Mouse (Mus musculus) mouse embryonic stem cell (cell line): ENCODE measurements around the gene Stk35.
"Not testable (repeated sequence)": the region's sequence is repeated elsewhere in the genome, so short reads cannot be mapped to it uniquely, and the experiment has no call there.

ENCODE experiments used
- in situ Hi-C, 2 experiments: fragments of 300-500 bp; cut with MboI; formaldehyde crosslinking; loops; 1 replicate in 1 of 2; 3 replicates in 1 of 2; pipeline ENCODE4 v1.14.3; 2019 to 2020; ENCODE audit warnings: low sequenced_read_pairs in 2 of 2, low pct_unique_long_range_greater_than_20kb in 1 of 2, mixed read lengths in 1 of 2; ENCODE audit not compliant: unreplicated experiment in 1 of 2

Stk35 gene

DNA sequence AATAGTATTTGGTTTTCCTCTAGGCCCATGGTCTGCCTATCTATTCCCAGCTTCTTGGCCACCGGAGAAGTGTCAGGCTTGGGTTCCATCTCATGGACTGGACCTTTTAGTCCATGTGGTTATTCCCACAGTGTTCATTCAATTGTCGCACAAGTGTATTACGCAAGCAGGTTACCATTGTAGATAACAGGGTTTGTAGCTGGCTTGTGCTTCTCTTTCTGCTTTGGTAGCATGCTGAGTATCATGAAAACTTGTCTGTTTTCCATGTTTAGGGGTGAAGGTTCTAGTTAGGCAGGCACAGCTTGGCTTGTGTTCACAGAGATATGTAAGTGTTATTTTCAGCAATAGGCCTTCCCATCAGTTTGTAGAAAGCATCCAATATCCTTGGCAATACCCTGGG lies 25.8 kb downstream of the Stk35 start:
- in situ Hi-C loops = no loop called here

DNA sequence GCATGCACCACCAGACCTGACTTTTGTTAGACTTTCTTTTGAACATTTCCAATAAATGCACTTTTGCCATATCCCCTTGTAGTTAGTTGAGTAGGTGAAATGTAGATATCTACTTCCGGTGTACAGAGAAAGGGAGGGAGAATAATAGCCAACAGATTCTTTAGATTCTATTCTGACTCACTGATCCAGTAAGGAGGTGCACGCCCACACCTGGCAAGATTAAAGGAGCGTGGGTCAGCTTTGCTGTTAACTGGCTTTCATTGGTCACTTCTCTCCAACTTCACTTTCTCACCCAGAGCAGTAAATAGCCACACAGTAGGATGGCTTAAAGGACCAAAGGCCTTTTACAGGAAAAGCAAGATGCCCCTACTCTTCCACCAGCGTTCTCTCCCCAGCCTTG lies 32.7 kb downstream of the Stk35 start:
- in situ Hi-C loops = no loop called here

- in situ Hi-C loops = no loop called here
These were observed 33.9 kb downstream of the Stk35 start for GRCm38 (mm10) chr2:129834221-129834620.

- in situ Hi-C loops = no loop called here
These were observed 34.6 kb downstream of the Stk35 start for GRCm38 (mm10) chr2:129834881-129835280.

GRCm38 (mm10) chr2:129836921-129837320 lies 36.6 kb downstream of the Stk35 start:
- in situ Hi-C loops = no loop called here

DNA sequence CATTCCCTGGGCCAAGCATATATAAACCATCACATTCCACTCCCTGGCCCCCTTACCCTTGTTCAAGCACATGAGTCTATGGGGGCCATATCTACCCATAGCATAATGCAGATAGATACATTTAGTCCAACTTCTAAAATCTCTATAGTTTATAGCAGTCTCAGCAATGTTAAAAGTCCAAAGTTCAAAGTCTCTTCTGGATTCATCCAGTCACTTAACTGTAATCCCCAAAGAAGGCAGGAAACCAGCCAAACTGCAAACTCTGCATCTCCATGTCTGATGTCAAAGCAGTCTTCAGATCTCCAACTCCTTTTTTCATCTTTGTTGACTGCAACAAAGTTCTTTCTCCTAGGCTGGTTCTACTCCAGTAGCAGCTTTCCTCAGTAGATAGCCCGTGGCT lies 38.0 kb downstream of the Stk35 start:
- in situ Hi-C loops = no loop called here

GRCm38 (mm10) chr2:129845826-129846225 lies 45.5 kb downstream of the Stk35 start:
- in situ Hi-C loops = no loop called here

GRCm38 (mm10) chr2:129846501-129846900 lies 46.2 kb downstream of the Stk35 start:
- in situ Hi-C loops = no loop called here

DNA sequence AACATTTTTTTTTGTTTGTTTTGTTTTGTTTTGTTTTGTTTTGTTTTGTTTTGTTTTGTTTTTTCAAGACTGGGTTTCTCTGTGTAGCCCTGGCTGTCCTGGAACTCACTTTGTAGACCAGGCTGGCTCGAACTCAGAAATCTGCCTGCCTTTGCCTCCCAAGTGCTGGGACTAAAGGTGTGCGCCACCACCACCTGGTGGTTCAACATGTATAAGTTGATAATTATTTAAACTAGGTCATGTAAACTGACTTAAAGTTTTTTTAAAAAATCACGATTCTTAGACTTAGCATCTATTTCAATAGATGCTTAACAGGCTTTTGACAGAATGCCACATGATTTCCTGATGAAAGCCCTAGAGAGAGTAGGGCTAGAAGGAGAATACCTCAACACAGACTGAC lies 48.8 kb downstream of the Stk35 start:
- in situ Hi-C loops = not testable (repeated sequence)

GRCm38 (mm10) chr2:129851512-129851911 lies 51.2 kb downstream of the Stk35 start:
- in situ Hi-C loops = loop anchor here in 1 of 2 experiments (25.0 kb wide), 1 partner anchor 364 kb away; no protein-coding TSS in a partner anchor

DNA sequence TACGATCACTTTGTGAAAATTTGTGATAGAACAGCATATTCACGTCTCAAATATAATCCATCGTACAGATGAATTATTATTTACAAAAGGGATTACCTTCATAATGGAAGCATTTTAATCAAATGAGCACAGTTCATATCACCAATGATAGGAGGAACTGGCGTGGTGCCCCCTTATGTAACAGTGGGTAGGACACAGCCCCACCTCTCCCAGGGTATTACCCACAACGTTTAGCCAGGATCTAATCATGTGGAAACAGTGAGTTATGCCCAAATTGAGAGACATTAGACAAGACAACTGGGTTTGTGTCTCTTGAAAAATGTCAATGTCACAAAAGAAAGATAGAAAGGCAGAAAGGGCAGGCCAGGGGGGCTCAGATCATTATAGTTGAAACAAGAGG lies 62.9 kb downstream of the Stk35 start:
- in situ Hi-C loops = loop anchor here in 1 of 2 experiments (25.0 kb wide), 1 partner anchor 376 kb away; no protein-coding TSS in a partner anchor

DNA sequence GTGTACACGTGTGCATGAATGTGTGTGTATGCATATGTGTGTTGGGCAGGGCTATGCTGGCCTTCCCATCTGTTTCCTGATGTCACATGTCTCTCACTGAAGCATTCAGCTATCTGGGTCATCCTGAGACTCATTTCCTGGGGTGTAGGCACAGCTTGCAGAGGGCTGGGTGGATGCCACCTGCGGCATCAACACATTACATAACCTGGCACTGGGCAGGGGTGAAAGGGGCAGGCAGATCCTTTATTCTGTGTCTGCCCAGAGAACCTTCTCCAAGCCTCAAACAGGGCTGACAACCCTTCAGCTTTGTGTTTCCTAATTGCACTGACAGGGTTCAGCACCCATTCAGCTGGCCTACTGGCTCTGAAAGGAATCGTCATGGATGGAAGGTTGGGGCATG lies 64.6 kb downstream of the Stk35 start:
- in situ Hi-C loops = loop anchor here in 1 of 2 experiments (25.0 kb wide), 1 partner anchor 378 kb away; no protein-coding TSS in a partner anchor

- in situ Hi-C loops = loop anchor here in 1 of 2 experiments (25.0 kb wide), 1 partner anchor 382 kb away; no protein-coding TSS in a partner anchor
These were observed 68.8 kb downstream of the Stk35 start for GRCm38 (mm10) chr2:129869151-129869550.

DNA sequence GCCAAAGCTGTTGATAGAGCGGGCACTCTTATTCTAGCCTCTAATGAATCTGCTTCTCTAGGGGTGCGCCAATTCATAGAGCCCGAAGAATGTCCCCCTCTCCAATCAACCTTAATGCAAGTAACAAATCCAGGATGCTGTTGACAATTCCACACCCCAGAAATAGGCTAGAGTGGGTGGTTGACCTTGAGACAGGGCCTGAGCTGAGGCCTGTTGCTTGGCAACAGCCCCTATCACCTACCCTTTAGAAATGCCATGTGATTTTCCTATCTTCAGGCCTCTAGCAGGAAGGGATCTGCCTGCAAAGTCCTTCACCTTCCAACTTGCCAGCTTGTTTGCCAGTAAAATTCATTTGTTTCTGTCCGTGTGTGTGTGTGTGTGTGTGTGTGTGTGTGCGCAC lies 70.9 kb downstream of the Stk35 start:
- in situ Hi-C loops = loop anchor here (10.0 to 25.0 kb wide), 2 partner anchors 196 to 384 kb away; no protein-coding TSS in a partner anchor

GRCm38 (mm10) chr2:129872071-129872470 lies 71.8 kb downstream of the Stk35 start:
- in situ Hi-C loops = loop anchor here (10.0 to 25.0 kb wide), 2 partner anchors 197 to 385 kb away; no protein-coding TSS in a partner anchor

GRCm38 (mm10) chr2:129873489-129873888 lies 73.2 kb downstream of the Stk35 start:
- in situ Hi-C loops = loop anchor here (10.0 to 25.0 kb wide), 2 partner anchors 199 to 386 kb away; no protein-coding TSS in a partner anchor

DNA sequence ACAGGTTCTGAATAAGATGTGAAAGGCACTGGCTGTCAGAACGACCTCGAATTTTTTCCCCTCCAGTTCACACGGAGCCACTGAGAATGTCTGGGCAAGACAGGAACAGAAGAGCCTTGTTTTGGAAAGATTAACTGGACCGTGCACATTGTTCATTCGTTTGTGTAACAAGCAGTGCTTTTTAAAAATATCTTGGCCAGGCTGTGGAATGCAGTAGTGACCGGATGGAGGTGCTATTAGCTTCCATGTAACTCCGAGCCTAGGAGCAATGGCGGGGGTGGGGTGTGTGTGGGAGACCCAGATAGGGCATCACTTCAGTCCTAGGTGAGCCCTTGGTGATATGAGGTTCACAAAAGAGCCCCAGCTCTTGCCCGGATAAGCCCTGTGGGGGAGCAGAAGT lies 73.8 kb downstream of the Stk35 start:
- in situ Hi-C loops = loop anchor here (10.0 to 25.0 kb wide), 2 partner anchors 199 to 387 kb away; no protein-coding TSS in a partner anchor

DNA sequence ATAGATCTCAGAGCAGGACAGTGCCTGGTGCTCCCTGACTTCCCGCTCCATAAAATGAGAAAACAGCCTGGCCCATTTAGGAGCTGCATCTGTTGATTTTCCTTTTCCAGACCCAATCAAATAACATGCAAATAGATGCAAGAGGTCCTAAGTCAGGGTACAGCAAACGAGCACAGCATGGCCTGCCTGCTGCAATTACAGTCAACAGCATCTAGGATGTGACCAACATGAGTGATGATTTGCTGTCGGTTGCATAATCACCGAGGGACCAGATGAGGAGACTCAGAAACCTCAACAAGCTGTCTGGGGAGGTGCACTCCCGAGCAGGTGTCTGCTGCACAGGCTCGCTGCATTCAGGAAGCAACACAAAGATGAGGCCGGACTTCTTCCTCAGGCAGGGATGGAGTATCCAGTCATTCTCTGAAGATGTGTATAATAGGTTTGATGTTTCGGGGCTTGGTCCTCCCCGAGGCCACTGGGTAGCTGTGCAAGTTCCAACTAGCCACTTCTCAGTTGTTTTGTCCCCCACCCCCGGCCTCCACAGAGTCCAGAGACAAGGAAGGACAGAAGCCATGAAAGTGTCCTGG lies 74.3 kb downstream of the Stk35 start:
- in situ Hi-C loops = loop anchor here (10.0 to 25.0 kb wide), 2 partner anchors 200 to 387 kb away; no protein-coding TSS in a partner anchor

GRCm38 (mm10) chr2:129876935-129877334 lies 76.6 kb downstream of the Stk35 start:
- in situ Hi-C loops = loop anchor here (10.0 kb wide), 1 partner anchor 202 kb away; no protein-coding TSS in a partner anchor

GRCm38 (mm10) chr2:129879817-129880216 lies 79.5 kb downstream of the Stk35 start:
- in situ Hi-C loops = loop anchor here (10.0 kb wide), 1 partner anchor 205 kb away; no protein-coding TSS in a partner anchor
